Mouse (Mus musculus) CH12.LX (cell line): Measurements from ENCODE around the gene Pex3. TPM values are rescaled to one million over a fixed set of nuclear protein-coding genes. Genes with fewer than 3 reads are reported as not detected.
A peak's percentile ranks its signal among the peaks of the same experiment; 100 is the strongest.

Experiments used
- DNase-seq: peaks from one replicate; pipeline ENCODE4 v3.0.0-alpha.2; 2013; ENCODE audit errors: extremely low read depth
- H3K27ac ChIP-seq: 2 replicates; pipeline ENCODE4 v1.5.1; 2012; ENCODE audit warnings: low read depth, mild to moderate bottlenecking, control low read depth, moderate library complexity; ENCODE audit not compliant: insufficient read depth
- H3K27me3 ChIP-seq: replicated peaks from 2 replicates; pipeline ENCODE3; 2012; ENCODE audit warnings: inconsistent platforms
- H3K36me3 ChIP-seq, 2 experiments: replicated peaks in 1 of 2; 2 replicates each; pipeline versions ENCODE3 to v1.6.1; 2012; ENCODE audit warnings: inconsistent platforms in 1 of 2, low read length in 1 of 2, mild to moderate bottlenecking in 1 of 2, mixed read lengths in 1 of 2, moderate library complexity in 1 of 2; ENCODE audit not compliant: control insufficient read depth in 1 of 2, insufficient read depth in 1 of 2
- H3K4me1 ChIP-seq, 2 experiments: 2 replicates each; pipeline ENCODE4 v1.6.1; 2012; ENCODE audit warnings: inconsistent platforms in 1 of 2, moderate library complexity in 1 of 2; ENCODE audit not compliant: insufficient read depth in 2 of 2, control insufficient read depth in 1 of 2
- H3K4me2 ChIP-seq: 2 replicates; pipeline ENCODE4 v1.6.1; 2012; ENCODE audit warnings: low read depth, mild to moderate bottlenecking, control low read depth; ENCODE audit not compliant: poor library complexity, insufficient read depth, severe bottlenecking
- H3K4me3 ChIP-seq, 3 experiments: fragments of 150-350 bp in 1 of 3; sonication (generic) in 1 of 3; replicated peaks in 1 of 3; 2 replicates each; pipeline versions ENCODE3 to v1.5.1; 2011 to 2012; ENCODE audit warnings: low read depth in 2 of 3, low read length in 2 of 3, mild to moderate bottlenecking in 2 of 3, moderate library complexity in 2 of 3, control low read depth in 1 of 3, improper control_type of control experiment in 1 of 3, inconsistent platforms in 1 of 3, mixed read lengths in 1 of 3; ENCODE audit not compliant: poor library complexity in 1 of 3
- H3K79me2 ChIP-seq: replicated peaks from 2 replicates; pipeline ENCODE4 v1.6.1; 2012; ENCODE audit warnings: mild to moderate bottlenecking, moderate library complexity; ENCODE audit not compliant: control insufficient read depth, poor library complexity, insufficient read depth, severe bottlenecking; ENCODE audit errors: extremely low read depth
- H3K9ac ChIP-seq: 2 replicates; pipeline ENCODE4 v1.6.1; 2012; ENCODE audit warnings: low read depth, mild to moderate bottlenecking, control low read depth, moderate library complexity; ENCODE audit not compliant: insufficient read depth
- H3K9me3 ChIP-seq: replicated peaks from 2 replicates; pipeline ENCODE3; 2012; ENCODE audit warnings: low read length, inconsistent platforms, mixed read lengths
- BHLHE40 ChIP-seq: IDR thresholded peaks from 2 replicates; pipeline ENCODE4 v1.6.1; 2011; ENCODE audit warnings: mild to moderate bottlenecking, low read depth, low read length, improper control_type of control experiment
- CHD1 ChIP-seq: IDR thresholded peaks from 2 replicates; pipeline ENCODE4 v1.6.1; 2012; ENCODE audit warnings: low read depth, low read length, improper control_type of control experiment, inconsistent platforms
- CHD2 ChIP-seq: IDR thresholded peaks from 2 replicates; pipeline ENCODE4 v1.6.1; 2011; ENCODE audit warnings: low read length, improper control_type of control experiment
- E2F4 ChIP-seq: IDR thresholded peaks from 2 replicates; pipeline ENCODE4 v1.6.1; 2011; ENCODE audit warnings: low read depth, low read length, improper control_type of control experiment; ENCODE audit not compliant: insufficient replicate concordance
- ELF1 ChIP-seq: IDR thresholded peaks from 2 replicates; pipeline ENCODE4 v1.6.1; 2014; ENCODE audit warnings: low read depth, mild to moderate bottlenecking, inconsistent platforms, low read length, improper control_type of control experiment
- EP300 ChIP-seq: IDR thresholded peaks from 2 replicates; pipeline ENCODE4 v1.6.1; 2011; ENCODE audit warnings: low read length, improper control_type of control experiment
- GABPA ChIP-seq: IDR thresholded peaks from 2 replicates; pipeline ENCODE4 v1.6.1; 2012; ENCODE audit warnings: low read depth, low read length, improper control_type of control experiment, inconsistent platforms; ENCODE audit not compliant: insufficient replicate concordance
- IRF4 ChIP-seq: IDR thresholded peaks from 2 replicates; pipeline ENCODE4 v1.6.1; 2014; ENCODE audit warnings: low read depth, mild to moderate bottlenecking, inconsistent platforms, low read length, improper control_type of control experiment
- JUND ChIP-seq: conservative IDR thresholded peaks from 2 replicates; pipeline ENCODE4 v1.6.1; 2011; ENCODE audit warnings: low read depth, low read length, improper control_type of control experiment
- KAT2A ChIP-seq: IDR thresholded peaks from 2 replicates; pipeline ENCODE4 v1.6.1; 2012; ENCODE audit warnings: low read length, improper control_type of control experiment, inconsistent platforms; ENCODE audit not compliant: insufficient replicate concordance
- MAFK ChIP-seq: IDR thresholded peaks from 2 replicates; pipeline ENCODE4 v1.6.1; 2011; ENCODE audit warnings: low read length, improper control_type of control experiment; ENCODE audit not compliant: insufficient replicate concordance
- MEF2A ChIP-seq: IDR thresholded peaks from 2 replicates; pipeline ENCODE4 v1.6.1; 2014; ENCODE audit warnings: low read depth, mild to moderate bottlenecking, inconsistent platforms, low read length, improper control_type of control experiment, borderline replicate concordance
- MXI1 ChIP-seq: IDR thresholded peaks from 2 replicates; pipeline ENCODE4 v1.6.1; 2011; ENCODE audit warnings: mild to moderate bottlenecking, low read depth, low read length, improper control_type of control experiment
- NELFE ChIP-seq: IDR thresholded peaks from 2 replicates; pipeline ENCODE4 v1.6.1; 2011; ENCODE audit warnings: low read depth, low read length, improper control_type of control experiment
- NRF1 ChIP-seq: IDR thresholded peaks from 2 replicates; pipeline ENCODE4 v1.6.1; 2014; ENCODE audit warnings: low read depth, mild to moderate bottlenecking, inconsistent platforms, low read length, improper control_type of control experiment, moderate library complexity
- PAX5 ChIP-seq: IDR thresholded peaks from 2 replicates; pipeline ENCODE4 v1.6.1; 2012; ENCODE audit warnings: low read length, inconsistent platforms, mixed read lengths
- POLR2AphosphoS2 ChIP-seq: IDR thresholded peaks from 2 replicates; pipeline ENCODE4 v1.6.1; 2011; ENCODE audit warnings: low read depth, low read length, improper control_type of control experiment
- SMC3 ChIP-seq: IDR thresholded peaks from 2 replicates; pipeline ENCODE4 v1.6.1; 2011; ENCODE audit warnings: low read depth, low read length, improper control_type of control experiment
- TBP ChIP-seq: conservative IDR thresholded peaks from 2 replicates; pipeline ENCODE4 v1.6.1; 2011; ENCODE audit warnings: low read depth, low read length, improper control_type of control experiment
- TCF12 ChIP-seq: IDR thresholded peaks from 2 replicates; pipeline ENCODE4 v1.6.1; 2014; ENCODE audit warnings: low read depth, mild to moderate bottlenecking, inconsistent platforms, low read length, improper control_type of control experiment
- USF1 ChIP-seq: IDR thresholded peaks from 2 replicates; pipeline ENCODE4 v1.6.1; 2014; ENCODE audit warnings: low read depth, mild to moderate bottlenecking, inconsistent platforms, low read length, improper control_type of control experiment
- ZC3H11A ChIP-seq: IDR thresholded peaks from 2 replicates; pipeline ENCODE4 v1.6.1; 2012; ENCODE audit warnings: low read depth, mild to moderate bottlenecking, inconsistent platforms, low read length, improper control_type of control experiment
- ZKSCAN1 ChIP-seq: IDR thresholded peaks from 2 replicates; pipeline ENCODE4 v1.6.1; 2012; ENCODE audit warnings: low read depth, inconsistent platforms, low read length, improper control_type of control experiment, borderline replicate concordance
- ZMIZ1 ChIP-seq: IDR thresholded peaks from 2 replicates; pipeline ENCODE4 v1.6.1; 2012; ENCODE audit warnings: low read depth, mild to moderate bottlenecking, inconsistent platforms, low read length, improper control_type of control experiment
- ZNF384 ChIP-seq: IDR thresholded peaks from 2 replicates; pipeline ENCODE4 v1.6.1; 2012; ENCODE audit warnings: low read depth, low read length, improper control_type of control experiment, inconsistent platforms
- dilution Hi-C: fragments of 300-500 bp; cut with MboI; formaldehyde crosslinking; loops from 2 replicates; pipeline ENCODE4 v1.14.3; 2020; ENCODE audit warnings: low sequenced_read_pairs; ENCODE audit not compliant: extremely low pct_unique_long_range_greater_than_20kb, extremely low pct_ligation_motif_present
- in situ Hi-C: fragments of 300-500 bp; cut with MboI; formaldehyde crosslinking; loops from 3 replicates; pipeline ENCODE4 v1.14.3; 2019; ENCODE audit warnings: low sequenced_read_pairs, low pct_ligation_motif_present, low pct_unique_long_range_greater_than_20kb, mixed read lengths
- polyA plus RNA-seq: library from polyadenylated mRNA; unstranded; fragments of >175 nt; gene quantifications from 2 replicates; pipeline ENCODE4 v1.2.1, GENCODE M21; 2012; ENCODE audit warnings: low read depth; ENCODE audit not compliant: insufficient read length
- total RNA-seq, 2 experiments: library from RNA; depleted of rRNA; stranded (reverse); fragments of 300-350 nt in 1 of 2; fragments of >200 nt in 1 of 2; gene quantifications; 2 replicates each; pipeline ENCODE4 v1.2.3; 2012 to 2014

Gene Pex3
- total and polyA plus RNA-seq, 3 experiments, result 14.6 to 34.9 (median 24.9) TPM

- Histone ChIP-seq H3K9me3 (no peaks in the 10 kb centered on the region), H3K36me3 (no peaks in the 10 kb centered on the region), H3K79me2 (no peaks in the 10 kb centered on the region), H3K4me1 (no peaks in the 10 kb centered on the region), H3K27ac (no peak overlapping the region), H3K4me3 (no peak overlapping the region), H3K9ac (no peak overlapping the region), H3K4me2 (no peak overlapping the region), H3K27me3 (no peaks in the 10 kb centered on the region)
- dilution Hi-C loops (no loop called here), in situ Hi-C loops (no loop called here)
- no peak for DNase-seq
- TF ChIP-seq GABPA (no peak), E2F4 (no peak), NELFE (no peak), CHD2 (no peak), NRF1 (no peak), ZKSCAN1 (no peak)
Measured at GRCm38 (mm10) chr10:13485958-13486357, 67.0 kb downstream of the Pex3 start.

GRCm38 (mm10) chr10:13479341-13479740 lies 73.6 kb downstream of the Pex3 start:
- no peak overlapping the region for H3K4me3 ChIP-seq
- TF ChIP-seq MAFK (no peak), BHLHE40 (no peak), ZMIZ1 (no peak), TBP (no peak), CHD2 (no peak), ZC3H11A (no peak), MEF2A (no peak), USF1 (no peak), POLR2AphosphoS2 (no peak), ZKSCAN1 (no peak)
- H3K36me3 ChIP-seq, result no peaks in the 10 kb centered on the region
- H3K9ac ChIP-seq, result no peak overlapping the region
- dilution Hi-C loops (no loop called here), in situ Hi-C loops (no loop called here)
- H3K79me2 ChIP-seq, result no peaks in the 10 kb centered on the region
- no peak overlapping the region for H3K27ac ChIP-seq
- H3K9me3 ChIP-seq, result no peaks in the 10 kb centered on the region
- peaks cover 4% of the 10 kb centered on the region for H3K27me3 ChIP-seq
- DNase-seq, result no peak
- no peak overlapping the region for H3K4me2 ChIP-seq
- no peaks in the 10 kb centered on the region; a peak in 1 of 4 replicates for H3K4me1 ChIP-seq

GRCm38 (mm10) chr10:13475121-13475520 lies 77.8 kb downstream of the Pex3 start:
- Histone ChIP-seq H3K4me1 (peaks cover 3 to 15% of the 10 kb centered on the region in 2 experiments; a peak in 3 of 4 replicates), H3K9me3 (no peaks in the 10 kb centered on the region), H3K9ac (no peak overlapping the region), H3K36me3 (no peaks in the 10 kb centered on the region), H3K27ac (no peak overlapping the region), H3K4me3 (no peak overlapping the region), H3K79me2 (no peaks in the 10 kb centered on the region), H3K4me2 (peak overlapping the region; percentile 73; the same call in 1 of the 2 replicates), H3K27me3 (peaks cover 4% of the 10 kb centered on the region)
- in situ Hi-C loops (no loop called here), dilution Hi-C loops (no loop called here)
- DNase-seq, result no peak
- TF ChIP-seq ZC3H11A (no peak), NELFE (no peak), CHD2 (no peak), PAX5 (no peak), ZNF384 (no peak), EP300 (no peak), TCF12 (no peak), MAFK (no peak), JUND (no peak), MXI1 (no peak), CHD1 (no peak), BHLHE40 (no peak), ELF1 (no peak), IRF4 (no peak), SMC3 (no peak), GABPA (no peak), POLR2AphosphoS2 (no peak), KAT2A (no peak)
